In the genomic region with DNA sequence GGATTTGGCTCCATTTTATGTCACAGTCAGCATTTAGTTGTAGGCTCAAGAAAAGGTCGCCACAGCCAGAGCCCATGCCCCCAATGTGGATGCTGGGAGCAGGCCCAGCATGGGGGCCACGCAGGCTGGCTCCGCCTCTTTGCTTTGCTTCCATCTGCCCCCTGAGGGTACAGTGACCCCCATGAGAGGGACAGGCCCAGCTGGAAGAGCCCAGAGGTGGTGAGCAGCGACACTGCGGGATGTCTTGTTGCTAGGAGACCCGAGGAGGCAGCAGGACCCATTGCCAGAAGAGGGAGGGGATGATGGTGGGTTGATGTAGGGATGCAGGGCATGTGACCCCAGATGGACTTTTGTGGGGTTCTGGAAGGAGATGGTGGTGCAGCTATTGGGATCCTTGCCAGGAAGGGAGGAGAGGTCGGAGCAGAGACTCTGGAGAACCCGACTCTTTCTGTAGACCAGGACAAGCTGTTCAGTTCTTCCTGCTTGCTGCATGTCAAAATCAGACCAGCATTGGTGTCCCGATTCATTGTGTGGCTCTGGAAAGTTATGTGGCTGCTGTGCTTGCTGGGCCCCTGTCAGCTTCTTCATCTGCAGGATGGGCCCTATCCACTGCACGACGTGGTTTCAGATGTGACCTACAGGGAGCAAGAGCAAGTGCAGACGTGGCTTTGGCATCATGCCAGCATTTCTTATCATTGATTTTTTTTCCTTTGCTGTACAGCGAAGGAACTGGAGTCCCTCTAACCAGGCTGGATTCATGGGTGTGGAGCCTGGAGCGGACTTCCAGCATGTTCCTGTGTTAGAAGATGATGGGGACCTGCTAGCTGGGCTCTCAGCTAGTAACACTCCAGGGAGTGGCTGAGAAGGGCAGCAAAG, we compare ENCODE assay signal across 11 mouse cellular contexts. TPM values are rescaled to one million over a fixed set of nuclear protein-coding genes. Genes with fewer than 3 reads are reported as not detected.
DNase-seq lines count a peak whose midpoint lies in the region; ATAC-seq lines count a peak whose summit lies in the region.
"Had no signal": no experiment of that assay in that cellular context is flagged by ENCODE, and none has a peak within 500 bp of the region (broad histone marks: within the 10 kb centered on the region; RNA-seq: fewer than 3 reads in every experiment).

No protein-coding gene starts in this region.

- H3K36me3 ChIP-seq in heart, embryonic 15.5 days, result no peaks in the 10 kb centered on the region
- H3K36me3 ChIP-seq: G1E; liver, embryonic 12.5 days had no signal

- 35% methylated on average over 14 of the region's 14 CpGs for WGBS in heart, embryonic 15.5 days

- peaks cover 30% of the 10 kb centered on the region for H3K4me1 ChIP-seq in heart, embryonic 15.5 days (replicated peaks)
- H3K4me1 ChIP-seq: liver, embryonic 12.5 days had no signal

- no peak overlapping the region for H3K27ac ChIP-seq in heart, embryonic 15.5 days
- H3K27ac ChIP-seq: liver, embryonic 12.5 days had no signal

- no peak overlapping the region for H3K4me3 ChIP-seq in heart, embryonic 15.5 days
- H3K4me3 ChIP-seq: liver, embryonic 12.5 days had no signal

- intact Hi-C loops in left cerebral cortex, postnatal 14 days (cut with DNase I), result no loop called here

- no peaks in the 10 kb centered on the region for H3K9me3 ChIP-seq in heart, embryonic 15.5 days (replicated peaks)
- H3K9me3 ChIP-seq: G1E; liver, embryonic 12.5 days had no signal

- DNase-seq in cerebellum, postnatal 10 days, result peak; percentile 61 to 67
- no peak for DNase-seq in cerebellum, postnatal 4 days (ENCODE audit: low spot score in 2 of 2)
- peak; percentile 11 to 27 for DNase-seq in kidney, postnatal 36 days
- DNase-seq in kidney, adult 8-10 months, result no peak
- peak; percentile 76 for DNase-seq in 416B (ENCODE audit: low read depth)
- DNase-seq in gastrocnemius, adult 8-10 months (ENCODE audit: low spot score in 2 of 2), result no peak
- no peak for DNase-seq in left cerebral cortex, postnatal 14 days (ENCODE audit: low spot score in 2 of 2)
- DNase-seq: gastrocnemius, postnatal 25 days had no signal

- H3K4me2 ChIP-seq in heart, embryonic 15.5 days, result no peak overlapping the region
- H3K4me2 ChIP-seq: liver, embryonic 12.5 days had no signal

- no peaks in the 10 kb centered on the region for H3K27me3 ChIP-seq in heart, embryonic 15.5 days

- no peak overlapping the region for H3K9ac ChIP-seq in heart, embryonic 15.5 days
- H3K9ac ChIP-seq: liver, embryonic 12.5 days had no signal

- ATAC-seq in heart, embryonic 15.5 days (replicated peaks; ENCODE audit: insufficient number of reproducible peaks, insufficient read depth, low FRiP score, low read depth), result peak; percentile 65
- ATAC-seq: liver, embryonic 12.5 days had no signal

RNA-seq across cellular contexts. Expression of a gene that starts 41.7 kb away (rescaled TPM):
- polyA plus RNA-seq in heart, embryonic 15.5 days (2015; fragmentation: Nextera tagmentation; extraction: Ambion mirVana), result 1.00 and 1.5 TPM in 2 replicates
- 1 to 10 TPM; 3.0 to 6.0 (median 3.5) TPM for total RNA-seq in gastrocnemius, adult 8-10 months (2022)
- 100 to 1,000 TPM; 304 to 328 TPM for total RNA-seq in left cerebral cortex, postnatal 14 days (2021)

Comparison
In these comparisons a context has a peak if more than half of its experiments do, and no peak if none do; other contexts are left out.
1. DNase-seq: peak in cerebellum, postnatal 10 days (2 of 2), kidney, postnatal 36 days (2 of 2) and 416B (single experiment); none in cerebellum, postnatal 4 days (0 of 2), kidney, adult 8-10 months (0 of 2), gastrocnemius, adult 8-10 months (0 of 2) and left cerebral cortex, postnatal 14 days (0 of 2).
2. RNA of a gene that starts 41.7 kb away (total RNA-seq): 304 to 328 TPM in left cerebral cortex, postnatal 14 days; 3.0 to 6.0 TPM in gastrocnemius, adult 8-10 months; every median in the first group is over 10 times any median in the second.